Mouse (Mus musculus) lung, postnatal 14 days (tissue): ENCODE data around the gene Pi4ka.

ENCODE experiments used
- DNase-seq: peaks from one replicate; pipeline ENCODE4 v3.0.0; 2021

Pi4ka gene

GRCm38 (mm10) chr16:17331855-17332254, 74.3 kb downstream of the Pi4ka start:
- no peak for DNase-seq

DNA sequence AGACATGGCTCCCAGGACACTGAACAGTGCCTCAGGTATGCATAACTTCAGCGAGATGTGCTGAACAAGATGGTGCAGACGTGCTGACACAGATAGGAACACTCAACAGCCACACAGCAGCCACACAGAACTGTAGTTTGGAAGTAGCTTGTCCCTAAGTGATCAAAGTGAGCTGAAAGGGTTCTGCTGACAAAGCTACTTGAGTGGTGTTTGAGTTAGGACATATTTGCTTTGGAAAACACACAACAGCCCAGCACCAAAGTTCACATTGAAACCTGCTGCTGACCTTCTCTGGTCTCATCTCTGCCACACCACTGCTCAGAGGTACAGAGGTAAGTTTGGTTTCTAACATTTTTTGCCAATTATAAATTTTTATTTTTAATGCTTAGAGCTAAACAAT, 75.0 kb downstream of the Pi4ka start, which contains the start of gene Serpind1:
Gene Serpind1, plus strand, starts transcription at position 256 of the 400 bp plus-strand sequence.
- no peak for DNase-seq

DNA sequence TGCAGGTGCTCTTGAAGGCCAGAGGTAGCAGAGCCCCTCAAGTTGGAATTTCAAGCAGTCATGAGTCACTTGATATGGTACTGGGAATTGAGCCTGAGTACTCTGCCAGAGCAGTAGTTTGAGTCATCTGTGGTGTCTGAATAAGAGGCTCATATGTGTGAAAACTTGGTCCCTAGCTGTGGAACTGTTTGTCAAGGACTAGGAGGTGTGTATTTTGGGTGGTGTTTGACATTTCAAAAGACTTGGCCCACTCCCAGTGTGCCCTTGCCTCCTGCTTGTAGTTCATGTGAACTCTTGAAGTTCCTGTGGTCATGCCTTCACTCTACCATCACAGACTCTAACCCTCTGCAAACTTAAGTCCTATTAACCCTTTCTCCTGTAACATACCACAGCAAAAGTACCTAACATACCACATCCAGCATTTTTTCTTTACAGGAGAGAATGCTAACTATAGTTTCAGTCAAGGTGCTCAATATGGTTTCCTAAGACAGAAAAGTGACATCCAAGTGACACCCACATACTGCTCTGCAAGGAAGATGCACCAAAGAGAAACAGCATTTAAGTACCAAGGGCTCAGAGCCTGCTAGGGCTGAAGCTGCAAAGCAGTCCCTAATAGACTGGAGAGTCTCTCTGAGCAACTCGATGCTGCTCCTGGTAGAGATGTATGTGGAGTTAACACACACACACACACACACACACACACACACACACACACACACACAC, 76.1 kb downstream of the Pi4ka start:
- no peak for DNase-seq

DNA sequence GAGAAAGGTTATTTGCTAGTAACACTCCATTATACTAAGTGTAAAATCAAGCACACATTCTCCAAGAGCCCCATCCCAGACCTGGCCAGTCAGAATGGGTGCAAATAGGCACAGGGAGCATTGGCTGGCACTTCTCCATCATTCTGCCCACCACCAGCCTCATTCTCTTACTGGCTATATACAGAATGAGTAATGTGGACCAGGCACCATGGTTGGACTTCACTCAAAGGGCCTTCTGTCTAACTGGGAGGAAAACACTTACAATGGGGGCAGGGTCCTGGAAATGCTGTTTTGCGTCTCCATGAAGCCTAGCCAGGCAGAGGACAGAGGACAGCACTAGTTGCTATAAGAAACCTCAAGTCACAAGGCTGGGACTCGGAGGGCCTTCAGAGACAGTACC, 80.0 kb downstream of the Pi4ka start:
- DNase-seq: no peak

GRCm38 (mm10) chr16:17324745-17325144, 81.4 kb downstream of the Pi4ka start:
- no peak for DNase-seq

DNA sequence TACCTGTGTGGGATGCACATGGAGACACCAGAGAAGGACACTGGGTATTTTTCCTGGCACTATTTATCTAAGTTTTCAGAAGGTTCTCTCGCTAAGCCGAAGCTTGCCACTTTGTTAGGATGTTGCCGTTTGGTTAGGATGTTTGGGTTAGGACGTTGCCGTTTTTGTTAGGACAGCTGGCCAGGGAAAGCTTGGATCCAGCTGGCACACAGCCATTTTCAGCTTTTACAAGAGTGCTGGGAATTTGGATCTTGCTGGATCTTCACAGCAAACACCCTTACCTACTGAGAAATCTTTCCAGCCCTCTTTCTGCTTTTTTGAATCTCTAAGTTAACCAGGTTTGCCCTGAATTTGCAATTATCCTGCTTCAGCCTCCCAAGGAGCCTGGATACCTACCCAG, 84.6 kb downstream of the Pi4ka start:
- DNase-seq: peak; percentile 35

DNA sequence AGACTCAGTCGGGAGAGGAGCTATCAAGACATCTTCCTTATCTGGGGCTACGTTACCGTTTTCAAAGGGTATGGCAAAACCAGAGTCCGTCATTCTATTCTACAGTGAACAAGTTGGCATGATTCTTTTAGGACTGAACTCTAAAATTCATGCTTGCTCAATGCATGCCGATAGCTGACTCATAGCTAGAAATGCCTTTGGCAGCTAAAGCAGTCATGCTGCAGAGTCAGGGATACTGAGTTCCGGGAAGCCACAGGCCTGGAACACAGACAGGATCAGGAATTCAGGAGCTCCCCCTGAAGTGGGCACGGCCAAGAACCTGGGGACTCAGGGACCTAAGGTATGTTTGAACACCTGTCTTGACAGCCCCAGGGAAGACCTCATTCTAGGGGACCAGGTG, 89.6 kb downstream of the Pi4ka start:
- no peak for DNase-seq

DNA sequence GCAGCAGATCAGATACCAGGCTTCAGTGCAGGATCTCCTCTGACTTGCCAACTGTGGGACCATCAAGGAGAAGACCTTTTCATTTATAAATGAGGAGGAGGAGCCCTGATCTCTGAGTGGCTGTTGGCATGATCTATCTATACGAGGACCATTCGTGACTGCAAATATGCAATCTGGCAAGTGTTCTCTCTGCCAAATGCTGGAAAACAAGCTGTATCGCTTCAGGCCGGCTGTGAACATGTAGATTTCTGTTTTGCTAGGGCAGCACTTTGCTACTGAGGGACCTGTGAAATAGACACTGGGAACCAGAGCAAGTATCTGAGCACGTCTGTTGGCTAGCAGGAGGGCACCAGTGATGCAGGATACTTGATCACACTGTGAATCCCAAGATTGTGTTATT, 93.6 kb downstream of the Pi4ka start:
- no peak for DNase-seq

- peak; percentile 14 for DNase-seq
Measured at GRCm38 (mm10) chr16:17309036-17309435, 97.1 kb downstream of the Pi4ka start.

- DNase-seq: no peak
Measured at GRCm38 (mm10) chr16:17307461-17307860, 98.7 kb downstream of the Pi4ka start.

- no peak for DNase-seq
Measured at GRCm38 (mm10) chr16:17303521-17304245, 102.4 kb downstream of the Pi4ka start.

- DNase-seq: no peak
Measured at GRCm38 (mm10) chr16:17300818-17301217, 105.3 kb downstream of the Pi4ka start.

GRCm38 (mm10) chr16:17292751-17293150, 113.4 kb downstream of the Pi4ka start:
- peak; percentile 84 for DNase-seq

GRCm38 (mm10) chr16:17291016-17291415, 115.1 kb downstream of the Pi4ka start:
- no peak for DNase-seq

DNA sequence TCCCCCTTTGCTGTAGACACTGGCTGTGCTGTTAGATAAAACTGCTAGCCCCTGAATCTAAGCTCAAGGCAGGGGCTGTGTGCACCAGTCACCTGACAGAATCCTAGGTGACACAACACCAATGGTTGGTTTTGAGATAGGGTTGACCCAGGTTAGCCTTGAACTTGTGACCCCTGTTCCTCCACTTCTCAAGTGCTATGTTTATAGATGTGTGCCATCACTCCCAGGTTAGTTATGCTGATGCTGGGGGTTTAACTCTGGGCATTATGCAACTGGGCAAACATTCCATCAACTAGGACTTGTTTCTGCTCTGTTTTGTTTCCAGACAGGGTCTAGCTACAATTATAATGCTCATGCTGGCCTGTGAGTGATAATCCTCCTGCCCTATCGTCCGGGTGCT, 119.0 kb downstream of the Pi4ka start:
- DNase-seq: no peak

DNA sequence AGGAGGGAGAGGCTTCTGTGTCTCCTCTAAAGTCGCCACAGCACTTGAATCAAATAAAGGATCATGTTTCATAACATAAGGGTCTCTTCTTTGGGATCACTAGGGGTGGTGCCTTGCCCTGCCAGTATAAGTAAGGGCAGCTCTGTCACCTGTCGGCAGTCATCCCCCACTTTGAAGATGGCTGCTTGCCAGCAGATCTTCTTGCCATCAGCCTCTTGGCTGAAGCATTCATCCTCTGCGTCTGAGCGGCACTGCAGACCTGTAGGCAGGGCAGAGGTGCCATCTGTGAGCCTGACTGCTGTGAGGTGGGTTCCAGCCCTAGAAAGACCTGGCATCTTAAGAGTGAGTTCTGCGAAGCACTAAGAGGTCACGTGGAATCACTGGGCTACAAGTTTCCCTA, 123.0 kb downstream of the Pi4ka start:
- no peak for DNase-seq

GRCm38 (mm10) chr16:17280471-17280870, 125.6 kb downstream of the Pi4ka start:
- no peak for DNase-seq

DNA sequence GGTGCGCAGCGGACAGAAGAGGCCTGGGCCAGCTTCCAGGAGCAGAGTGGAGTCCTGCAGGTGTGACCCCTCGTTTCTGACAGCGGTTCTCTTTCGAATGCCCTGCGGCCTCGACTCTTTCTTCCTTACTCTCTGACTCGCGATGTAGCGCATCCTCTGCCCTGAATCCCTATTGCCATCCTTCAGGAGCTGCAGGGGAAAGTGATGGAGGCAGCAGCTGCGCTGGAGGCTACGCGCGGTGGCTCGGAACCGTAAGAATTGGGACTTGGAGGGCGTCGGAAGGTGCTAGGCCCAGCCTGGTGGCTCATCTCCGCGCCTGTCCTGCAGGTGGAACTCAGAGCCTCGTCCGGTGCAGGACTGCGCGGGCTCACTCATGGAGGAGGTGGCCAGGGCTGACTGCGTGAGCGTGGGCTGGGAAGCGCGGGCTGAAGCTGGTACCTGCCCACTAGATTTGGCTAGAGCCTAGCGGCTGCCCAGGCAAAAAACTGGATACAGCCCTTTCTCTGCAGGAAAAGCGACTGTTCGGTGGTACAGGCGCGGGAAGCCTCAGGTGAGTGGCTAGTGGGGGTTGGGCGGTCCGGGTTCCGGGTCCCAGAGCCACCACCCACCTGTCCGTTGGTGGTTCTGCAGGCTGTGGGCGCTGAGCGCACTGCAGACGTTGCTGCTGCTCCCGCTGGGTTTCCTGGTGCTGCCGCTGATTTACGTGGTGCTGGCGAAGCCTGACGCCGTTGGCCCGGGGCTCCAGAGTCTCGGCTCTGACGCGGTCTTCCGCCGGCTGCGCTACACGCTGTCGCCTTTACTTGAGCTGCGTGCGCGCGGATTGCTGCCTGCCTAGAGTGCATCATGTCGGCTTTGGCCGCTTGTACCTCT, 128.5 kb downstream of the Pi4ka start:
- DNase-seq: peak; percentile 29

DNA sequence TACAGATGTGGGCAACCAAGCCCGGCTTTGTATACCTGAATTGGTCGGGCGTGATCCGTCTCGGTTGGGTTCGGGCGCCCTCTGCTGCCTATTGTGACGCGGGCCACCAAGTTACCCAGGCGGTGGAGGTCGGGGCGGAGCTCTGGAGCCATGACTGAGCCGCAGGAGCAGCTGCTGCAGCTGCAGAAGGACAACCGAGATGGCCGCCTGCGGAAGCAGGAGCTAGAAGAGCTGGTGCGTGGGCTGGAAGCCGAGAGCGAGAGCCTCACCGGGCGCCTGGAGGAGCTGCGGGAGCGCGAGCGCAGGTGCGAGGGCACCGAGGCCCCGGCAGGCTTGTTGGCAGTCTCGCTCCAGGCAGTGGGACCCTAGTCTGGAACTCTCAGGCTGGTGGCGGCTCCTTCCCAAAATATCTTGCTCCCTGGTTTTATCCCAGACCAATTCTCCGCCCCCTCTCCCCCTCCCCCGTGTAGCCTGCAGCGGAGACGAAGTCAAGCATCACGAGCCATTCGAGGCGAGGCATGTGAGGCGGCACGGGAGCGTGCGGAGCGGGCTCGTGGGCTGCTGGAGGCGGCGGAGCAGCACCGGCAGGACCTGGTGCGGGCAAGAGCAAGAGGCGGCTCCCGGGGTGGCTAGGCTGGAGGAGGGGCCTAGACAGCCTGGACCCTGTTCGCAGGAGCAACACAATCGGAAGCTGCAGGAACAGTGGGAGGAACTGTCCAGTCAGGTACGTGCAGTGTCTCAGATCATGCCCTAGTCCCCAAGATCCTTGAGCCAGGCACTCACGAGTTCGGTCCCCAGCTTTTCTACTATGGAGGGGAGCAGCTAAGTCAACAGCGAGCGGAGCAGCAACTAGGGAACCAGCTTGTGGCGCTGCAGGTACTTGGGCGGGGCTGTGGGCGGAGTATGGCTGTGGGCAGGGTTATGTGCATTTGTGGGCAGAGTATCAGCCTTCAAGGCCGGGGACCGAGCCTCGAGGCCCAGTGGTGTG, 129.7 kb downstream of the Pi4ka start:
- peak; percentile 96 for DNase-seq

GRCm38 (mm10) chr16:17275721-17276120, 130.4 kb downstream of the Pi4ka start, which contains the start of gene Tmem191c:
TSS of gene Tmem191c (plus strand) at chr16:17276077.
- DNase-seq: no peak

DNA sequence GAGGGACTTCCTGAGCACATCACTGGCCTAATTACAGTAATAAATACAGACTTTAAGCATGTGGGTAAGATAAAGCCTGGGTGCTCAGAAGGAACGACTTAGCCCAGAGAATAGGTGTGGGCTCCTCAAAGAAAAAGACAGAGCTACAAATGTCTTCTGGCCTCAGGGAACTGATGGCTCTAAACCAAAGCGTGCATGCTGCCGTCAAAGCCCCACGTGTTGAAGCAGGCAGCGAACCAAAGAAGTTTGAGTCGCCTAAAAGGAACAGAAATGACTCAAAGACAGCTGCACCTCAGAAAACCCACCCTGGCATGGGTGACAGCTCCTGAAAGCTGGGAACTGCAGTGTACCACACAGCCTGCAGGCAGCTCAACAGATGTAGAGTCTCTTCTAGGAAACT, 134.3 kb downstream of the Pi4ka start:
- no peak for DNase-seq

- DNase-seq: peak; percentile 71
Measured at GRCm38 (mm10) chr16:17271124-17271523, 135.0 kb downstream of the Pi4ka start.
